Mouse (Mus musculus): ENCODE measurements around the gene Styk1.
"Not testable (repeated sequence)": the region's sequence is repeated elsewhere in the genome, so short reads cannot be mapped to it uniquely, and the experiment has no call there.

The Styk1 gene

GRCm38 (mm10) chr6:131290430-131290829 lies 63.0 kb downstream of the Styk1 start:
- DNase-seq, result peak; percentile 16

DNA sequence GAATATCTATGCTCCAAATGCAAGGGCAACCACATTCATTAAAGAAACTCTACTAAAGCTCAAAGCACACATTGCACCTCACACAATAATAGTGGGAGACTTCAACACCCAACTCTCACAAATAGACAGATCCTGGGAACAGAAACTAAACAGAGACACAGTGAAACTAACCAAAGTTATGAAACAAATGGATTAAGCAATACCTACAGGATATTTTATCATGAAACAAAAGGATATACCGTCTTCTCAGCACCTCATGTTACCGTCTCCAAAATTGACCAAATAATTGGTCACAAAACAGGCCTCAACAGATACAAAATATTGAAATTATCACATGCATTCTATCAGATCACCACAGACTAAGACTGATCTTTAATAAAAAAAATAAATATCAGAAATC lies 75.2 kb downstream of the Styk1 start:
- not testable (repeated sequence) for DNase-seq

DNA sequence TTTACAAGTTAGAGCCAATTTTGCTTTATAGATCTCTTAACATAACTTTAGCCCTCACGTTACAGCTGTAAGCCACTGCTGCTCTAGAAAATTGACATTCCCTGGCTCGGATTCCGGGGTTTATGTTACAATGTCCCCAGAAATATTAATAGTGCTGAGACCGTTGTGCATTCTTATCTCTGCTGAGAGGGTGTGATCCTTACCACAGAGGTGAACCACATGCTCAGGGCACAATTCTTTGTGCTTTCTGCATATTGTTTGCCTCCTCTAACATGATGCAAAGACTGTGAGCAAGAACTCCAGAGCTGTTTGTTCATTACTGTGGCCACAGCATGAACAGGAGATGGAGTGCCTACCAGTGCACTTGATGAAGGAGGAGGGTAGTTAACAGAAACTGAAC lies 76.7 kb downstream of the Styk1 start:
- DNase-seq, result no peak

- DNase-seq, result no peak
These were observed 81.1 kb downstream of the Styk1 start for GRCm38 (mm10) chr6:131272311-131272710.

DNA sequence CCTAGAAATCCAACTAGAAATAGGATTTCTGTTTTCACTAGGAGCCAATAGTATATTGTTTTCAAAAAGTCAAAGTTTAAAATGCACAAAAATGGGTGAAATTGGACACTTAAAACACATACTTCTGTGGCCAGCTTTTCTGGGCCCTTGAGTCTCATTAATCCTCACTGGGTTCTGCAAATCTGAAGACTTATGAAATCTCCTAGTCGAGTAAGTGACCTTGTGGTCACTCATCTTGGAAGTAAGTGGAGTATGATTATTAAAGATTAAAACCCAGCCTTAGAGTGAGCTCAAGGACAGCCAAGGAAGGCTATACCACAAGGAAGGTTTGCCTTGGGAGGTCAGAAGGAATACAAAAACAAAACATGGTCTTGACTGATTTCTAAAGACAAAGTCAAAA lies 83.1 kb downstream of the Styk1 start:
- DNase-seq, result no peak

- no peak for DNase-seq
These were observed 83.8 kb downstream of the Styk1 start for GRCm38 (mm10) chr6:131269599-131269998.

DNA sequence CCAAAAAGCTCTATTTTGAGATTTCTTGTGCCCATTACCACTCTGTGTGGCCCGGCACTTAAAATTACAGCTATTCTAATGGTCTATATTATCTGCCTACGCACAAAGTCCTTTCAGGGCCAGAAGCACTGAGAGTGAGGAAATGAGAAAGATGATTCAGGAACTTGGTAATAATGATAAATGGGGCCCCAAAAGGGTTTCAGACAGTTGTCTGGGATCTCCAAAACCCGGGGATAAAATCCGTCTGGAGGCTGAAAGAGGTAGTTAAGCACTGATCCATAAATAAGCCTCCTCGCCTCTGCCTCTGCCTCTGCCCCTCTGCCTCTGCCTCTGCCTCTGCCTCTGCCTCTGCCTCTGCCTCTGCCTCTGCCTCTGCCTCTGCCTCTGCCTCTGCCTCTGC lies 89.2 kb downstream of the Styk1 start:
- no peak for DNase-seq

- DNase-seq, result no peak
These were observed 90.6 kb downstream of the Styk1 start for GRCm38 (mm10) chr6:131262778-131263177.

DNA sequence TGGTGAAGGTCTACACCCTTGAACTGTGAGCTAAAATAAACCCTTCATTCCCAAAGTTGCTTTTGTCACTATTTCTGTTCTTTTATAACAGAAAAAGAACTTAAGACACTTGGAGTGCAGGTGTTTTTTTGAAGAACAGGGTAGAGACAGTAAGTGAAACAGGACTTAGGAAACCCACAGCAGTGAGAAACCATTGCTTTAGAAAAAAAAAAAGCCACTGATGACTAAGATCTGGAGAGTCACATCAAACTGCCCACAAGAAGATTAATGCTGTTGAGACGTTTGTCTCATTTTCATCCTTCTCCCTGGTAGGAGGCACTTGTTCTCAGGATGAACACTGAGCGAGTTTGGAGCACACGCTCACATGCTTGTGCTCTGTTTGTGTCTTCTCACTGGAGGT lies 91.4 kb downstream of the Styk1 start:
- DNase-seq, result no peak
